Mouse (Mus musculus): ENCODE data around the gene Cep19. TPM values are rescaled to one million over a fixed set of nuclear protein-coding genes. Genes with fewer than 3 reads are reported as not detected.

Cep19 gene
- polyA plus RNA-seq, 1 experiment from 2014 or later = 5.8 TPM

DNA sequence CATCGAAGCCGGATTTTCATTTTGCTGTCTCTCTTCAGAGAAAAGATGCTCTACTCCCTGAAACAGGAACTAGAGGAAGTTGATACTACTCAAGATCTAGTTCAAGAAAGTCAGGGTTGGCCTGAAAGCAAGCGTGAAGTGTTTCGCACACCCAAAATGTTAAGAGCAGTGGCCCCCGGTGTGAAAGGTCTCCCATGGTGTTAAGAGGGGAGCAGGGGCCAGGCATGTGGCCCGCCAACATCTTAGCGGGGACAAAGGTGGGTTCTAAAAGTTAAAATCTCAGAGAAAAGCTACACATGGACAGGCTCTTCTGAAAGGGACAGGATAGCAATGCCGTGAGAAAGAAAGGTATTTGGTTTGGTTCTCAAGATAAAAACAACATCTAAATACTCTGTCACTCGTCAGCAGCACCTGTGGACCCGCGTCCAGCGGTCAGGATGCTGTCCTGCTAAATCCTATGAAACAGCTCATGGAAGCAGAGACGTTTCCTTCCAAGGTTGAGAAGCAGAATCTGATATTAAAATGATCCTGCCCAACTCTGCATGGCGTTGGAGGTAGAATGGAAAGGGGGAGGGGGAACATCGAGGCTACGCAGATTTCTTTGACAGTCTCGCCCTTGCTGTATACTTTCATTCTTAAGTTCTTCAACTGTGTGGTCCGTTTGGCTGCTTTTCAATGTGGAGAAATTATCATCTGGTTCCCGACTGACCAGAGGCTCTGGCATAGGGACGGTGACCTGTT lies 30.0 kb downstream of the Cep19 start:
- Histone ChIP-seq H3K9me3 (replicated peaks; ENCODE audit: control insufficient read depth, low read length) (no peaks in the 10 kb centered on the region), H3K4me3 (ENCODE audit: low read depth, low read length) (peak overlapping the region; percentile 52), H3K9ac (ENCODE audit: low read depth, low read length) (peak overlapping the region; percentile 43), H3K36me3 (ENCODE audit: control insufficient read depth, insufficient read depth) (no peaks in the 10 kb centered on the region), H3K27me3 (ENCODE audit: control insufficient read depth, insufficient read depth, low read depth, low read length) (no peaks in the 10 kb centered on the region), H3K27ac (ENCODE audit: low read length) (peak overlapping the region; percentile 46), H3K4me1 (ENCODE audit: control insufficient read depth, low read depth, low read length) (peaks cover 2% of the 10 kb centered on the region; the same call in 1 of the 2 replicates), H3K4me2 (ENCODE audit: low read depth, low read length) (peak overlapping the region; percentile 61)
- WGBS (ENCODE audit: insufficient replicate concordance) = 30% methylated on average over 20 of the region's 20 CpGs
- no peak for ATAC-seq (ENCODE audit: low read depth)

DNA sequence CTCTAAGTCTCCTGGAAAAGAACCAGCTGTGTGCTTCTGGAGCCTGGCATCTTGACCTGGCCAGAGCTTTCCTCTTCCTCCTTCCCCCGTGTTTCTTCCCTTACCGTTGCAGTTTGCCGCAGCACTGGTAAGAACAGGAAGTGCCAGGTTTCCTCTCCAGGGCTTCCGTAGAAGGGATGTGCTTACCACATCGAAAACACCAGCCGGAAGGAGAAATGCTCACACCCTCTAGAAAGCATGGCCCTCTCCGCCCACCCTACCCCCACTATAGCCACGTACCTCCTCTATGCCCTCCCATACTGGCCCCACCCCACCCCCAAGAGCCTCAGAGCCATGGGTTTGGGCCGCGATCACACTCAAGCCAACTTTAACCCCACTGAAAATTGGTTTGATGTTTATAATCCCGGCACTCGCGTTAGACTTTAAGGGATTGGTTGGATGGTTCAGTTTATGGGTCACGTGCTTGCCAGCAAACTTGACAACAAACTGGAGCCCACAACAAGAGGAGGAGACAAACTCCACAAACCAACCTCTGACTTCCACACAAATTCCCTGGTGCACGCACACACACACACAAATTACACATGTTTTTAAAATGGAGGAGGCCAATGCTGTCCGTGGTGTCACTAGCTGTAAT lies 30.7 kb downstream of the Cep19 start:
- Histone ChIP-seq H3K36me3 (ENCODE audit: control insufficient read depth, insufficient read depth) (no peaks in the 10 kb centered on the region), H3K9ac (ENCODE audit: low read depth, low read length) (peak overlapping the region; percentile 43), H3K9me3 (replicated peaks; ENCODE audit: control insufficient read depth, low read length) (no peaks in the 10 kb centered on the region), H3K27ac (ENCODE audit: low read length) (peak overlapping the region; percentile 43), H3K27me3 (ENCODE audit: control insufficient read depth, insufficient read depth, low read depth, low read length) (no peaks in the 10 kb centered on the region), H3K4me2 (ENCODE audit: low read depth, low read length) (peak overlapping the region; percentile 61), H3K4me3 (ENCODE audit: low read depth, low read length) (peak overlapping the region; percentile 52), H3K4me1 (ENCODE audit: control insufficient read depth, low read depth, low read length) (peaks cover 2% of the 10 kb centered on the region; the same call in 1 of the 2 replicates)
- peak; percentile 82 for ATAC-seq (ENCODE audit: low read depth)
- 17% methylated on average over 16 of the region's 16 CpGs for WGBS (ENCODE audit: insufficient replicate concordance)

GRCm38 (mm10) chr16:32133148-32133547 lies 33.5 kb downstream of the Cep19 start:
- Histone ChIP-seq H3K4me3 (ENCODE audit: low read depth, low read length) (no peak overlapping the region), H3K4me2 (ENCODE audit: low read depth, low read length) (no peak overlapping the region), H3K27ac (ENCODE audit: low read length) (no peak overlapping the region), H3K9ac (ENCODE audit: low read depth, low read length) (no peak overlapping the region), H3K36me3 (ENCODE audit: control insufficient read depth, insufficient read depth) (no peaks in the 10 kb centered on the region), H3K9me3 (replicated peaks; ENCODE audit: control insufficient read depth, low read length) (no peaks in the 10 kb centered on the region), H3K4me1 (ENCODE audit: control insufficient read depth, low read depth, low read length) (peaks cover 2% of the 10 kb centered on the region; the same call in 1 of the 2 replicates), H3K27me3 (ENCODE audit: control insufficient read depth, insufficient read depth, low read depth, low read length) (no peaks in the 10 kb centered on the region)
- WGBS (ENCODE audit: insufficient replicate concordance) = 56% methylated on average over 3 of the region's 3 CpGs
- ATAC-seq (ENCODE audit: low read depth) = peak; percentile 74

DNA sequence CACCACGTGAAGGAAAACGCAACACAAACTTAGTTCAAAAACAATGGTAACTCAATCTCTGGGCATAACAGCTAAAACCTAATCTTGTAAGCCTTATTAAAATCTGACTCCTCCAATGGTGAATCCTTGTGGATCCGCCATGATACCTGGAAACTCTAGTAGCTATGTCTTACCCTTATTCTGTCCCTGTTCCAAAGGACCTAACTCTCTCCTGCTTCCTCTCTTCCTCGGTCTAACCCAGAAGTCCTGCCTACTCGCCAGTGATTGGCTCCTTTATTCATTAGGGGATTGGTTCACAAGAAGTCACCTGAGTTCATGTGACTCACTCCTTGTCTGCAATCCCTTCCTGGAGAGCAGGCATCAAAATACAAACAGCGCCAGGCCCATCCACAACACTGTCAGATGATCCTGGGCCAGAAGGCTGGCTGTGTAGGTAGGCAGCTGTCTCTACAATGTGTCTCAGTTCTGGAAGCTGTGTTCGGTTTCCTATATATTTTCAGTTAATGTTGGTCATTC lies 36.3 kb downstream of the Cep19 start:
- Histone ChIP-seq H3K4me3 (ENCODE audit: low read depth, low read length) (no peak overlapping the region), H3K9me3 (replicated peaks; ENCODE audit: control insufficient read depth, low read length) (no peaks in the 10 kb centered on the region), H3K27me3 (ENCODE audit: control insufficient read depth, insufficient read depth, low read depth, low read length) (no peaks in the 10 kb centered on the region), H3K4me1 (ENCODE audit: control insufficient read depth, low read depth, low read length) (no peaks in the 10 kb centered on the region; the same call in 1 of the 2 replicates), H3K4me2 (ENCODE audit: low read depth, low read length) (no peak overlapping the region), H3K9ac (ENCODE audit: low read depth, low read length) (no peak overlapping the region), H3K27ac (ENCODE audit: low read length) (no peak overlapping the region), H3K36me3 (ENCODE audit: control insufficient read depth, insufficient read depth) (no peaks in the 10 kb centered on the region)
- ATAC-seq (ENCODE audit: low read depth) = no peak
- 67% methylated on average over 7 of the region's 7 CpGs for WGBS (ENCODE audit: insufficient replicate concordance)

DNA sequence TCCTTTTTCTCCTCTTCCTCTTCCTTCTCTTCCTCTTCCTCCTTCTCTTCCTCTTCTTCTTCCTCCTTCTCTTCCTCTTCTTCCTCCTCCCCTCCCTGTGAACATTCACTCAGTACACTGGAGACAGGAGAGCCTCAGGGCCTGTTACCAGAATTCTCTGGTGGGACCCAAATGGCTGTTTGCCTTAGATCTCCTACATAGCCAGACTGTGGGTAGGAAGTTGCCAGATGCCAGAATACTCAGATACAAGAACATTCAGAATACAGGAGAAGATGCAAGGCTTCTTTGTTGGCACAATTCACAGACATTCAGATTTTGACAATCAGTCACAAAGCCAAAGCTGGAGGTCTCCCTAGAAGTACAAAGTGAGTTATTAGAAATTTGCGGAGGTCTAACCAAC lies 39.4 kb downstream of the Cep19 start:
- no peak overlapping the region for H3K27ac ChIP-seq (ENCODE audit: low read length)
- no peak overlapping the region for H3K4me3 ChIP-seq (ENCODE audit: low read depth, low read length)
- peaks cover 12% of the 10 kb centered on the region for H3K36me3 ChIP-seq (ENCODE audit: control insufficient read depth, insufficient read depth)
- H3K27me3 ChIP-seq (ENCODE audit: control insufficient read depth, insufficient read depth, low read depth, low read length) = no peaks in the 10 kb centered on the region
- H3K4me1 ChIP-seq (ENCODE audit: control insufficient read depth, low read depth, low read length) = no peaks in the 10 kb centered on the region
- H3K9ac ChIP-seq (ENCODE audit: low read depth, low read length) = no peak overlapping the region
- peaks cover 3% of the 10 kb centered on the region; the same call in 1 of the 2 replicates for H3K9me3 ChIP-seq (replicated peaks; ENCODE audit: control insufficient read depth, low read length)
- H3K4me2 ChIP-seq (ENCODE audit: low read depth, low read length) = no peak overlapping the region
- no peak for ATAC-seq (ENCODE audit: low read depth)
- WGBS (ENCODE audit: insufficient replicate concordance) = 81% methylated on average over 1 of the region's 1 CpGs

- no peaks in the 10 kb centered on the region for H3K27me3 ChIP-seq (ENCODE audit: control insufficient read depth, insufficient read depth, low read depth, low read length)
These were observed 44.2 kb downstream of the Cep19 start for GRCm38 (mm10) chr16:32143766-32144165.

DNA sequence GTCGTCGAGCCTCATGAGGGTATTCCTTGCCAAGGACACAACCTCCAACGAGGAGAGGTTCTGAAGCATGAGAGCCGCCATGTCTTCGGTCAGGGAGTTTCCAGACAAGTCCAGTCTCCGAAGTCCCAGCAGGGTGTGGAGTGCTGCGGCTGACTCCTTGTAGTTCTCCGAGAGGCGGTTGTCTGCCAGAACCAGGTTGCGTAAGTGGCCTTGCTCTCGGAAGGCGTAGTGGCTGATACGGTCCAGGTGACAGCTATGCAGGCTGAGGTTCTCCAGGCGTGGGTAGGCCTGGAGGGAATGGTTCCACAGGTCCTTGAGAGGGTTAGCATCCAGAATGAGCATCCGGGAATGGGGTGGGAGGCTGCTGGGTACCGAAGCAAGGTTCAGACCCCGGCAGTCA lies 45.0 kb downstream of the Cep19 start:
- H3K36me3 ChIP-seq (ENCODE audit: control insufficient read depth, insufficient read depth) = peaks cover 43% of the 10 kb centered on the region
- H3K4me3 ChIP-seq (ENCODE audit: low read depth, low read length) = no peak overlapping the region
- H3K4me2 ChIP-seq (ENCODE audit: low read depth, low read length) = no peak overlapping the region
- peaks cover 5% of the 10 kb centered on the region; the same call in 1 of the 2 replicates for H3K9me3 ChIP-seq (replicated peaks; ENCODE audit: control insufficient read depth, low read length)
- ATAC-seq (ENCODE audit: low read depth) = no peak
- H3K4me1 ChIP-seq (ENCODE audit: control insufficient read depth, low read depth, low read length) = no peaks in the 10 kb centered on the region
- 83% methylated on average over 17 of the region's 17 CpGs for WGBS (ENCODE audit: insufficient replicate concordance)
- no peak overlapping the region for H3K9ac ChIP-seq (ENCODE audit: low read depth, low read length)
- no peaks in the 10 kb centered on the region for H3K27me3 ChIP-seq (ENCODE audit: control insufficient read depth, insufficient read depth, low read depth, low read length)
- H3K27ac ChIP-seq (ENCODE audit: low read length) = no peak overlapping the region

More at GRCm38 (mm10) chr16:32143766-32144165, 44.2 kb downstream of the Cep19 start:
- Histone ChIP-seq H3K4me2 (ENCODE audit: low read depth, low read length) (no peak overlapping the region), H3K9me3 (replicated peaks; ENCODE audit: control insufficient read depth, low read length) (peaks cover 5% of the 10 kb centered on the region; the same call in 1 of the 2 replicates), H3K36me3 (ENCODE audit: control insufficient read depth, insufficient read depth) (peaks cover 43% of the 10 kb centered on the region), H3K4me3 (ENCODE audit: low read depth, low read length) (no peak overlapping the region), H3K4me1 (ENCODE audit: control insufficient read depth, low read depth, low read length) (no peaks in the 10 kb centered on the region), H3K27ac (ENCODE audit: low read length) (no peak overlapping the region), H3K9ac (ENCODE audit: low read depth, low read length) (no peak overlapping the region)
- no peak for ATAC-seq (ENCODE audit: low read depth)
- WGBS (ENCODE audit: insufficient replicate concordance) = 81% methylated on average over 15 of the region's 15 CpGs

- Histone ChIP-seq H3K9me3 (replicated peaks; ENCODE audit: control insufficient read depth, low read length) (peaks cover 5% of the 10 kb centered on the region; the same call in 1 of the 2 replicates), H3K4me3 (ENCODE audit: low read depth, low read length) (no peak overlapping the region), H3K4me2 (ENCODE audit: low read depth, low read length) (no peak overlapping the region), H3K36me3 (ENCODE audit: control insufficient read depth, insufficient read depth) (peaks cover 43% of the 10 kb centered on the region), H3K4me1 (ENCODE audit: control insufficient read depth, low read depth, low read length) (no peaks in the 10 kb centered on the region), H3K27ac (ENCODE audit: low read length) (no peak overlapping the region), H3K27me3 (ENCODE audit: control insufficient read depth, insufficient read depth, low read depth, low read length) (no peaks in the 10 kb centered on the region), H3K9ac (ENCODE audit: low read depth, low read length) (no peak overlapping the region)
- whole genome bisulfite sequencing (ENCODE audit: insufficient replicate concordance) = 64% methylated on average over 10 of the region's 13 CpGs
- ATAC-seq (ENCODE audit: low read depth) = no peak
These were observed 48.1 kb downstream of the Cep19 start for GRCm38 (mm10) chr16:32147589-32148207.
